Mouse (Mus musculus) G1E (cell line): ENCODE measurements around the gene Lamc2. TPM values are rescaled to one million over a fixed set of nuclear protein-coding genes. Genes with fewer than 3 reads are reported as not detected.

ENCODE experiments used
- ATAC-seq: 2 replicates; pipeline ENCODE4 v1.8.0; 2016; ENCODE audit warnings: mild to moderate bottlenecking; ENCODE audit not compliant: insufficient number of reproducible peaks, poor library complexity, low FRiP score, severe bottlenecking; ENCODE audit errors: extremely low read depth
- DNase-seq: peaks from one replicate; pipeline ENCODE4 v3.0.0; 2012; ENCODE audit warnings: low spot score
- H3K27me3 ChIP-seq: 2 replicates; pipeline ENCODE4 v1.6.1; 2012; ENCODE audit warnings: mild to moderate bottlenecking, low read length, inconsistent platforms; ENCODE audit not compliant: insufficient read depth
- H3K36me3 ChIP-seq: replicated peaks from 2 replicates; pipeline ENCODE3; 2012; ENCODE audit warnings: mild to moderate bottlenecking, inconsistent platforms
- H3K4me1 ChIP-seq: 2 replicates; pipeline ENCODE4 v1.6.1; 2012; ENCODE audit warnings: low read depth, low read length, inconsistent platforms, mixed read lengths; ENCODE audit not compliant: insufficient read depth
- H3K4me3 ChIP-seq: 2 replicates; pipeline ENCODE4 v1.5.1; 2012; ENCODE audit warnings: low read depth, mild to moderate bottlenecking, inconsistent platforms, low read length, moderate library complexity, mixed read lengths
- H3K9me3 ChIP-seq: replicated peaks from 2 replicates; pipeline ENCODE4 v1.6.1; 2012; ENCODE audit warnings: inconsistent platforms
- CTCF ChIP-seq: IDR thresholded peaks from 2 replicates; pipeline ENCODE4 v1.5.1; 2012; ENCODE audit warnings: low read depth, low read length, inconsistent platforms, mixed read lengths
- GATA1 ChIP-seq: IDR thresholded peaks from 2 replicates; pipeline ENCODE4 v1.6.1; 2012; ENCODE audit warnings: borderline replicate concordance, low read length, inconsistent platforms, mixed read lengths
- GATA2 ChIP-seq: IDR thresholded peaks from 2 replicates; pipeline ENCODE4 v1.6.1; 2012; ENCODE audit warnings: low read depth, low read length, inconsistent platforms, borderline replicate concordance
- POLR2AphosphoS5 ChIP-seq: IDR thresholded peaks from 2 replicates; pipeline ENCODE4 v1.6.1; 2012; ENCODE audit warnings: low read depth, low read length, inconsistent platforms; ENCODE audit not compliant: insufficient replicate concordance
- TAL1 ChIP-seq: conservative IDR thresholded peaks from 2 replicates; pipeline ENCODE4 v1.6.1; 2012; ENCODE audit warnings: low read depth, low read length, inconsistent platforms, mixed read lengths
- polyA plus RNA-seq: library from polyadenylated mRNA; stranded (reverse); fragments of >175 nt; gene quantifications from 2 replicates; pipeline ENCODE4 v1.2.3, GENCODE M21; 2012
- total RNA-seq, 2 experiments: library from RNA; stranded (forward) in 1 of 2; stranded (reverse) in 1 of 2; fragments of 200-1000 nt in 1 of 2; fragments of >200 nt in 1 of 2; fragmentation: Nextera tagmentation in 1 of 2; gene quantifications; 2 replicates each; pipeline ENCODE4 v1.2.3; 2014 to 2017

The Lamc2 gene
- total and polyA plus RNA-seq, 3 experiments: 0.11 TPM; not detected in 2

DNA sequence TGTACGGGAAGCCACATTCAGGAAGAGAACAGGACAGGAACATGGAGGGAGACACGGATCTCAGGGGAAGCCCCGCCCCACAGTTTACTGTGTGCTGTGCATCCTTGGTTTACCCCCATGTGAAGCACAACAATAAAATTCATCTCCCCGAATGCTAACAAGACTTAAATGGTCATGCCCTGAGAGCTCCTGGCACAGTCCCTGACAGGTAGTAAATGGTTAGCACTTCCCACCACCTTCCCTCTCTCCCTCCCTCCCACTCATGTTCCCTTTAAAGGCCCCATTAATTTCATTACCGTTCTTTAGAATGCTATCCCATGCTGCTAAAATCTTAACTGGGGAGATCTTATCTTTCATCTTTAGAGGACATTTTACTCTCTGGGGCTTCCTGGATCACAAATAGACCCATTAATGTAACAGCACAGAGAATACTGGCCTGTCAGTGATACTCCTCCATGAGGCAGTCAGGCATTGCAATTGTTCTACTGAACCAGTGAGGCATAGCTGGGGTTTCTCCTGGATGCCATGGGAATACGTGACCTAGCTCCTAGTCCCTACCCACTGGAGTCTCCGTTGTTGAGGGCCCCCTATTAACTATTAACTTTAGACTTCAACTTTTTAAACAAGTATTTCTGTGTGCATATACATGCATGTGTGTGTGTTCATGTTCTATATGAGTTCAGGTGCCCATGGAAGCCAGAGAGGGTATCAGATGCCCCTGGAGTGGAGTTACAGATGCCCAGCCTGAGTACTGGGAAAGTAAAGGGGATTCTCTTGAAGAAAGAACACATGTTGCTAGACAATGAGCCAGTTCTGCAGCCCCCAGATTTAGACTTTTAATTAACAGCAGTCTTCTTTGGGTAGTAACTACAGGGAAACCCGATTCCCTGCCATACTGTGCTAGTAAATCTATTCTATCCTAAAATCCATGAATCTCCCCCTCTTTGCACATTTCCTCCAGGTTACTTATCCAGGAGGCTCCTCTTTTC is 60.7 kb downstream of the Lamc2 start:
- Histone ChIP-seq H3K4me3 (no peak overlapping the region), H3K4me1 (peaks cover 2% of the 10 kb centered on the region; the same call in 1 of the 2 replicates), H3K9me3 (no peaks in the 10 kb centered on the region), H3K36me3 (no peaks in the 10 kb centered on the region), H3K27me3 (peaks cover 55% of the 10 kb centered on the region)
- no peak for ATAC-seq
- TF ChIP-seq GATA2 (no peak), CTCF (no peak), TAL1 (no peak), POLR2AphosphoS5 (no peak), GATA1 (no peak)
- DNase-seq: no peak

DNA sequence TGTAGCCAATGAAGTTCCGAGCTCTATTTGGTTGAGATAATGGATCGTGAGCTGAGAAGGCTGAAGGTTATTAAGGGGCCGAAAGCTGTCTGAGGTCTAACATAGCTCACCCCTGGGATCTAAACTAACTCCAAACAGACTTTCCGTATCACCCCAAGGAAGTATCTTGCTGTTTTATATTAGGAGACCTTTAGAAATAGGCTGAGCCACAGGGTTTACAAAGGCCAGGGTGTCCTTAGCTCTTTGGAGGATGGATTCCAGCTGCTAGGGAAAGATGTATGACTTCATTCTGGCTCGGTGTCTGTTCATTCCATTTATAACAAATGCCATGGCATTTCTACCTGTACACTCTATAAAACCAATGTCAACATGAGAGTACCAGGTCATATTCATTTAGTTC is 61.7 kb downstream of the Lamc2 start:
- H3K4me3 ChIP-seq: no peak overlapping the region
- no peak for TF ChIP-seq GATA1
- TF ChIP-seq TAL1: no peak
- TF ChIP-seq CTCF: no peak
- TF ChIP-seq GATA2: no peak
- TF ChIP-seq POLR2AphosphoS5: no peak
- H3K36me3 ChIP-seq: no peaks in the 10 kb centered on the region
- H3K4me1 ChIP-seq: peaks cover 2% of the 10 kb centered on the region; the same call in 1 of the 2 replicates
- no peak for ATAC-seq
- no peaks in the 10 kb centered on the region for H3K9me3 ChIP-seq
- H3K27me3 ChIP-seq: peaks cover 58% of the 10 kb centered on the region
- no peak for DNase-seq

DNA sequence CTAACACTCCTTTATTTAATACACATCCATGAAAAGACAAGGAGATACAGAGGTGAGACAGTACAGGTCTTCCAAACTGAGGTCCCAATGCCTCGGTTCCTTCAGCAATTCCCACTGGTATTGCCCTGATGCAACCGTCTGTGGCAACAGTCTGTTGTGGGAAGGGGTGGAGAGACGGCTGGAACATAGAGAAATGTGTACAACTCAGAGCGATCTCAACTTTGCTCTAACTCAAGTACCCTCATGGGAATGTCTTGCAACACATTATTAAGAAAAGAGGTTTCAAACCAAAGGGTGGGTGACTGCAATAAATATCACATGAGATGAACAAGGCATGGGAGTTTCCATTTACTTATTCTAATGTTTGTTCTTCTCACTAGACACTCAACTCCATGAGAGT is 63.5 kb downstream of the Lamc2 start:
- Histone ChIP-seq H3K4me1 (no peaks in the 10 kb centered on the region; the same call in 1 of the 2 replicates), H3K36me3 (no peaks in the 10 kb centered on the region), H3K9me3 (no peaks in the 10 kb centered on the region), H3K4me3 (no peak overlapping the region), H3K27me3 (peaks cover 56% of the 10 kb centered on the region)
- TF ChIP-seq CTCF (no peak), GATA1 (no peak), GATA2 (no peak), POLR2AphosphoS5 (no peak), TAL1 (no peak)
- DNase-seq: no peak
- no peak for ATAC-seq

DNA sequence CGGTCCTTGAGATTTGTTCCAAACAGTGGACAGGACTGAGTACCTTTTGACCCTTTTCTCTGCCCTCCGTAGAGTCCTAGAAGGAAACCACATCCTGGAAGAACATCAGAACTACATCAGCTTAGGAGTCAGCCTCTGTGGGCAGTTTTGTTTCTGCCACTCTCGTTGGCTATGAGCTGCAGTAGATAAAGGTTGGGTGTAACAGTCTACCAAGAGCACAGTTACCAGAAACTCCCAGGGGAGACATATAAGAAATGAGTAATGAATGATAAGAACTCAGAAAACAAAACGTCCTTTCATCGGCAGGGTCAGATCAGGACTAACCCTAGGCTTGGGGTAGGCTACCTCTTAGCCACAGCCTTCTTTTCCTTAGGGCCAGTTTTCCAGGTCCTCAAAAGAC is 64.9 kb downstream of the Lamc2 start:
- no peaks in the 10 kb centered on the region; the same call in 1 of the 2 replicates for H3K4me1 ChIP-seq
- no peaks in the 10 kb centered on the region for H3K9me3 ChIP-seq
- ATAC-seq (no peak), DNase-seq (no peak)
- TF ChIP-seq POLR2AphosphoS5 (no peak), CTCF (no peak), GATA1 (no peak), TAL1 (no peak), GATA2 (no peak)
- H3K36me3 ChIP-seq: no peaks in the 10 kb centered on the region
- H3K4me3 ChIP-seq: no peak overlapping the region
- peaks cover 53% of the 10 kb centered on the region for H3K27me3 ChIP-seq

DNA sequence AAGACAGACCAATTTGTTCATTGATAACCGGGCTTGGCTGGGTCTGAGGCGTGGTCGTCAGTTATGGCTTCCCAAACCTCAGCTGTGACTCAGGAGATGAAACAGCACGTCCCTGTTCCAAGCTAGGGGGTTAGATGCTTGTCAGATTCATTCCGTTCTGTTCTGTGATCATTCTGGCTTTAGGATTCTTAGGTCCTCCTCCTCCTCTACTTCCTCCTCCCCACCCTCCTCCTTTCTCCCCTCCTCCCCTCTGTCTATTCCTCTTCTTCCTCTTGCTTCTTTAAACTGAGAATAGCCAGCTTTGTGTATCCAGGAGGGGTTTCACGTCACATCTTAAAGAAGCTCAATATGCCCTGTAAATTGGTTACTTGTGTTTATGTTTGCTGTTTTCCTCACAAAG is 65.7 kb downstream of the Lamc2 start:
- DNase-seq: no peak
- no peak for TF ChIP-seq CTCF
- TF ChIP-seq POLR2AphosphoS5: no peak
- no peak for TF ChIP-seq TAL1
- H3K4me1 ChIP-seq: no peaks in the 10 kb centered on the region; the same call in 1 of the 2 replicates
- no peaks in the 10 kb centered on the region for H3K36me3 ChIP-seq
- H3K27me3 ChIP-seq: peaks cover 49% of the 10 kb centered on the region
- ATAC-seq: no peak
- H3K4me3 ChIP-seq: no peak overlapping the region
- no peaks in the 10 kb centered on the region for H3K9me3 ChIP-seq

DNA sequence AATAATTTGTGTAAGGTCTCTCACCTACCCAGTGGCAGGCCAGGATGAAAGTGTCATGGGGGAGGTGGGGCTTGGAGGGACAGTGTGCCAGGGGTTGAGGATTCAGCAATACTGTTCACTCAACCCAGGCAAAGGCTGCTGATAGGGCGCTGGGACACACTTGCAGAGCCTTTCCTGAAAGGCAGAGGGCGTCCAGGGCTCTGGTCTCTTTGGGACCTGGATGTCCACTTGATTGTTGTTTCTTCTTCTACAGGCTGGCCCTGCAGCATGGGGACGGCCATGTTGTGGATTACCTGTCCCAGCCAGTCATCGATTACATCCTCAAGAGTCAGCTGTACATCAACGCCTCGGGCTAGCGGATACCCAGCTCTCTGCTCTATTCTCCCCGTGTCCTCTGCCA is 70.9 kb downstream of the Lamc2 start:
- Histone ChIP-seq H3K4me1 (no peaks in the 10 kb centered on the region), H3K36me3 (no peaks in the 10 kb centered on the region), H3K27me3 (peaks cover 28% of the 10 kb centered on the region), H3K4me3 (no peak overlapping the region), H3K9me3 (no peaks in the 10 kb centered on the region; the same call in 1 of the 2 replicates)
- no peak for TF ChIP-seq CTCF
- TF ChIP-seq POLR2AphosphoS5: no peak
- no peak for TF ChIP-seq GATA1
- TF ChIP-seq GATA2: no peak
- no peak for TF ChIP-seq TAL1
- no peak for ATAC-seq
- DNase-seq: no peak

DNA sequence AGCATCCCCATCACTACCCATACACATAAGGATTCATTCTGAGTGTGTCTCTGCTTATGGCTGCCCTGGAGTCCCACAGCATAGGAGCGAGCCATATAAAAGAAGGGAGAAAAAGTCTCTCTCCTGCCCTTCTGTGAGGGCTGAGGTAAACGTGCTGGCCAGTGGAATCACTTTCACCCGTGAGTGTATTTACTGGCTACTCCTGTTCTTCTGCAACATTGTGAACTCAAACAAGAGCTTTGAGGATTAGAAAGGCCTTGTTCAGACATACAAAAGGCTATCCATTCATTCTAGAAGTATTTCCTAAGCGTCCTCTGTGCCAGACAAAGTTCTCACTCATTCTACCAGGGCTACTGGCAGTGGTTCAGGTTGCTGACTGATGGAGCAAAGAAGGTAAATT is 74.7 kb downstream of the Lamc2 start:
- no peak for ATAC-seq
- peaks cover 26% of the 10 kb centered on the region for H3K27me3 ChIP-seq

More for the DNA sequence above, 74.7 kb downstream of the Lamc2 start:
- Histone ChIP-seq H3K36me3 (no peaks in the 10 kb centered on the region), H3K4me3 (no peak overlapping the region), H3K4me1 (no peaks in the 10 kb centered on the region), H3K9me3 (no peaks in the 10 kb centered on the region; the same call in 1 of the 2 replicates)
- DNase-seq: no peak
- TF ChIP-seq GATA2: no peak
- TF ChIP-seq TAL1: no peak
- no peak for TF ChIP-seq GATA1
- no peak for TF ChIP-seq POLR2AphosphoS5
- TF ChIP-seq CTCF: no peak
